Comparison of ENCODE assay signal across 14 mouse cellular contexts in the genomic region with DNA sequence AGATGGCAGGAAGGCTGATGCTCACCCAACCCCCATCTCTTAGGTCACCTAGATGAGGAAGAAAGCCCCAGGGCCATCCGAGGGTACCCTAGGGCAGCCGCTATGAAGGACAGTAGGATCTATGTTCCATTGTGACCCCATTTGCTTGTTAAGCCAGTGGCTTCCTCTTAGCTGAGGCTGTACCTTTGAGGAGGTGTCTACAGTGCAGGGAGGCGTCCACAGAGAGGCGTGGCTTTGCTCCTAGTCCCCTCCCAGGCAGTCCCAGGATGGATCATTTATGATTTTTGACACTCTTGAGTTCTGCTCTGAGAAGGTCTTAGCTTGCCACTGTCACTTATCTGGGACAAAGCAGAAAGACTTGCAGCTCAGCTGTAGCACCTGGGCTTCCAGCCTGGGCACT. TPM values are rescaled to one million over a fixed set of nuclear protein-coding genes. Genes with fewer than 3 reads are reported as not detected.
DNase-seq lines count a peak whose midpoint lies in the region; ATAC-seq and TF ChIP-seq lines count a peak whose summit lies in the region.
"Had no signal": no experiment of that assay in that cellular context is flagged by ENCODE, and none has a peak within 500 bp of the region (broad histone marks: within the 10 kb centered on the region; RNA-seq: fewer than 3 reads in every experiment).

No protein-coding gene starts in this region.

- no peak overlapping the region for H3K4me3 ChIP-seq in kidney, embryonic 14.5 days (ENCODE audit: low read length)
- H3K4me3 ChIP-seq in liver, postnatal 0 days (ENCODE audit: low read depth, low read length) = no peak overlapping the region
- H3K4me3 ChIP-seq: left cerebral cortex, adult 2 months; myocyte had no signal

- H3K36me3 ChIP-seq in kidney, embryonic 14.5 days (ENCODE audit: control insufficient read depth, insufficient read depth, low read length) = no peaks in the 10 kb centered on the region
- no peaks in the 10 kb centered on the region; the same call in 1 of the 2 replicates for H3K36me3 ChIP-seq in liver, postnatal 0 days (replicated peaks; ENCODE audit: insufficient read depth, low read length)

- 78% methylated on average over 4 of the region's 4 CpGs for WGBS in kidney, embryonic 14.5 days
- 41% methylated on average over 4 of the region's 4 CpGs for WGBS in liver, postnatal 0 days (ENCODE audit: insufficient replicate concordance)

- H3K4me1 ChIP-seq in kidney, embryonic 14.5 days (ENCODE audit: control insufficient read depth, insufficient read depth, low read length) = peaks cover 40% of the 10 kb centered on the region
- peaks cover 51% of the 10 kb centered on the region for H3K4me1 ChIP-seq in liver, postnatal 0 days (ENCODE audit: insufficient read depth)

- peak; percentile 30 for DNase-seq in cerebellum, adult 11-12 months
- DNase-seq in cerebellum, adult 18-20 months = no peak
- no peak for DNase-seq in kidney, adult 11 months
- peak; percentile 49 for DNase-seq in T-cell, adult 2 months (ENCODE audit: low spot score)
- DNase-seq in liver, postnatal 0 days = no peak
- no peak for DNase-seq in frontal cortex, postnatal 36 days (ENCODE audit: low spot score in 2 of 2)
- no peak for DNase-seq in urinary bladder, adult 2 months (ENCODE audit: low spot score)
- DNase-seq: lung, postnatal 4 days; right cerebral cortex, adult 18-20 months; thymus, postnatal 14 days had no signal

- no peak overlapping the region for H3K9ac ChIP-seq in kidney, embryonic 14.5 days (ENCODE audit: low read depth, low read length)
- H3K9ac ChIP-seq in liver, postnatal 0 days (replicated peaks) = no peak overlapping the region

- TF ChIP-seq CTCF in liver, postnatal 0 days (IDR thresholded peaks at IDR 0.05; ENCODE audit: low read depth) = no peak

- ATAC-seq in kidney, embryonic 14.5 days (ENCODE audit: low FRiP score, low TSS enrichment) = no peak
- peak; percentile 31 for ATAC-seq in liver, postnatal 0 days
- ATAC-seq: inflammation-experienced regulatory T-cells, adult 6 months had no signal

- H3K4me2 ChIP-seq in kidney, embryonic 14.5 days (replicated peaks; ENCODE audit: low read depth, low read length) = no peak overlapping the region; the same call in 1 of the 2 replicates
- H3K4me2 ChIP-seq in liver, postnatal 0 days (ENCODE audit: low read depth, low read length) = peak overlapping the region; percentile 38; the same call in 1 of the 2 replicates

- no peak for TF ChIP-seq EP300 in liver, postnatal 0 days (IDR thresholded peaks at IDR 0.05; ENCODE audit: low read depth)

- H3K9me3 ChIP-seq in kidney, embryonic 14.5 days (ENCODE audit: control insufficient read depth, low read length) = no peaks in the 10 kb centered on the region
- H3K9me3 ChIP-seq in liver, postnatal 0 days (ENCODE audit: low read length) = no peaks in the 10 kb centered on the region

- H3K27me3 ChIP-seq in kidney, embryonic 14.5 days (ENCODE audit: control insufficient read depth, insufficient read depth, low read length) = no peaks in the 10 kb centered on the region
- H3K27me3 ChIP-seq in liver, postnatal 0 days (ENCODE audit: insufficient read depth, low read length) = no peaks in the 10 kb centered on the region

- peak overlapping the region; percentile 73 for H3K27ac ChIP-seq in kidney, embryonic 14.5 days (ENCODE audit: low read depth, low read length)
- peak overlapping the region; percentile 46 for H3K27ac ChIP-seq in liver, postnatal 0 days (ENCODE audit: low read depth)
- H3K27ac ChIP-seq: left cerebral cortex, adult 2 months had no signal

RNA-seq across cellular contexts. Expression of a gene that starts 5.7 kb away (rescaled TPM):
- polyA plus RNA-seq in kidney, embryonic 14.5 days (2014; fragmentation: Nextera tagmentation; extraction: Ambion mirVana) = 3.5 TPM in 2 replicates
- polyA plus RNA-seq in liver, postnatal 0 days (2015; fragmentation: Nextera tagmentation; extraction: Ambion mirVana) = 2.2 and 2.3 TPM in 2 replicates
- 6.2 and 8.5 TPM in 2 replicates for polyA plus RNA-seq in urinary bladder, adult 2 months (2012; rRNA removed)

RNA-seq across cellular contexts. Expression of a gene that starts 7.0 kb away (rescaled TPM):
- polyA plus RNA-seq in kidney, embryonic 14.5 days (2014; fragmentation: Nextera tagmentation; extraction: Ambion mirVana) = 0.43 and 0.46 TPM in 2 replicates
- polyA plus RNA-seq in liver, postnatal 0 days (2015; fragmentation: Nextera tagmentation; extraction: Ambion mirVana) = 0.17 and 0.21 TPM in 2 replicates
- polyA plus RNA-seq in urinary bladder, adult 2 months (2012; rRNA removed) = 0.76 and 1.3 TPM in 2 replicates

Comparison
In these comparisons a context has a peak if more than half of its experiments do, and no peak if none do; other contexts are left out.
1. DNase-seq: peak in cerebellum, adult 11-12 months (single experiment) and T-cell, adult 2 months (single experiment); none in cerebellum, adult 18-20 months (0 of 2), kidney, adult 11 months (single experiment), liver, postnatal 0 days (single experiment), frontal cortex, postnatal 36 days (0 of 2) and urinary bladder, adult 2 months (single experiment).